Mouse (Mus musculus) spleen, adult 2 months (tissue): ENCODE results near the gene Tgfbr2.

Experiments used
- CTCF ChIP-seq: fragments of 200-500 bp; IDR thresholded peaks from 2 replicates; pipeline ENCODE4 v1.5.1; 2011; ENCODE audit warnings: mild to moderate bottlenecking, inconsistent platforms; ENCODE audit not compliant: insufficient read depth, insufficient read length, insufficient replicate concordance; ENCODE audit errors: extremely low read depth
- POLR2A ChIP-seq: fragments of 200-500 bp; IDR thresholded peaks from 2 replicates; pipeline ENCODE4 v1.6.1; 2011; ENCODE audit warnings: low read depth, low read length, inconsistent platforms

DNA sequence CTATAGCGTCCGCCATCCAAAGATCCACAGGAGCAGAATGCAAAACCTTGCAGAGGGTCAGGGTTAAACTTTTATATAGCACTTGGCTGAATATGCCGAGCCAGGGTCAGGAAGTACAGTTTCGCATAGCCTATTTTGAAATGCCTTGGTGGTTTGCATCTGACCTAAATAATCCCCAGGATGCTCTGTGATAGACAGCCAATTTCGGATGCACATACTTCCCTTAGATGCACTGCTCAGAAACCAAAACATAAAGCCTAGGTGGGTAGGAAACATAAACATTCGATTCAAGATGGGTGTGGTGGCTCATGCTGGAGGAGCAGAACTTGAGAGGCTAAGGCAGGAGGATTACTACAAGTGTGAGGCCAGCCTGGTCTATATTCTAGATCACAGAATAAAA is 6.1 kb downstream of the Tgfbr2 start:
- no peak for TF ChIP-seq CTCF
- TF ChIP-seq POLR2A: no peak
